Mouse (Mus musculus) limb, embryonic 13.5 days (tissue): ENCODE data around the gene Galns. TPM values are rescaled to one million over a fixed set of nuclear protein-coding genes. Genes with fewer than 3 reads are reported as not detected.
"Not testable (repeated sequence)": the region's sequence is repeated elsewhere in the genome, so short reads cannot be mapped to it uniquely, and the experiment has no call there.

Experiments used
- ATAC-seq: fragments of 200-750 bp; cut with Nextera tagmentation; 2 replicates; pipeline ENCODE4 v1.8.0; 2017; ENCODE audit warnings: low read depth, moderate number of reproducible peaks, moderate TSS enrichment; ENCODE audit not compliant: low FRiP score
- H3K27ac ChIP-seq: fragments of 300-500 bp; sonication (generic); 2 replicates; pipeline ENCODE4 v1.5.1; 2015; ENCODE audit warnings: inconsistent platforms, mild to moderate bottlenecking, moderate library complexity
- H3K27me3 ChIP-seq: fragments of 300-500 bp; sonication (generic); 2 replicates; pipeline ENCODE4 v1.6.1; 2015; ENCODE audit warnings: mild to moderate bottlenecking, inconsistent platforms
- H3K36me3 ChIP-seq: fragments of 300-500 bp; sonication (generic); 2 replicates; pipeline ENCODE4 v1.6.1; 2015; ENCODE audit warnings: inconsistent platforms, mild to moderate bottlenecking, moderate library complexity
- H3K4me1 ChIP-seq: fragments of 300-500 bp; sonication (generic); 2 replicates; pipeline ENCODE4 v1.6.1; 2015; ENCODE audit warnings: inconsistent platforms
- H3K4me2 ChIP-seq: fragments of 300-500 bp; sonication (generic); replicated peaks from 2 replicates; pipeline ENCODE4 v1.6.1; 2015; ENCODE audit warnings: inconsistent platforms, mild to moderate bottlenecking, moderate library complexity
- H3K4me3 ChIP-seq: fragments of 300-500 bp; sonication (generic); 2 replicates; pipeline ENCODE4 v1.5.1; 2015; ENCODE audit warnings: moderate library complexity, mild to moderate bottlenecking, inconsistent platforms
- H3K9ac ChIP-seq: fragments of 300-500 bp; sonication (generic); 2 replicates; pipeline ENCODE4 v1.6.1; 2015; ENCODE audit warnings: mild to moderate bottlenecking, inconsistent platforms
- H3K9me3 ChIP-seq: fragments of 300-500 bp; sonication (generic); 2 replicates; pipeline ENCODE4 v1.6.1; 2016; ENCODE audit warnings: inconsistent platforms
- WGBS: fragments of 180-500 bp; shearing (Covaris S2); methylation state at CpG from one replicate; pipeline ENCODE4 v1.1.7; 2015; 5-methylcytosine and 5-hydroxymethylcytosine counted together
- polyA plus RNA-seq: library from polyadenylated mRNA; unstranded; fragments of >200 nt; fragmentation: Nextera tagmentation; extraction: Ambion mirVana; gene quantifications from 2 replicates; pipeline ENCODE4 v1.2.1, GENCODE M21; 2015

Gene Galns
- polyA plus RNA-seq, 1 experiment from 2014 or later = 9.0 TPM

DNA sequence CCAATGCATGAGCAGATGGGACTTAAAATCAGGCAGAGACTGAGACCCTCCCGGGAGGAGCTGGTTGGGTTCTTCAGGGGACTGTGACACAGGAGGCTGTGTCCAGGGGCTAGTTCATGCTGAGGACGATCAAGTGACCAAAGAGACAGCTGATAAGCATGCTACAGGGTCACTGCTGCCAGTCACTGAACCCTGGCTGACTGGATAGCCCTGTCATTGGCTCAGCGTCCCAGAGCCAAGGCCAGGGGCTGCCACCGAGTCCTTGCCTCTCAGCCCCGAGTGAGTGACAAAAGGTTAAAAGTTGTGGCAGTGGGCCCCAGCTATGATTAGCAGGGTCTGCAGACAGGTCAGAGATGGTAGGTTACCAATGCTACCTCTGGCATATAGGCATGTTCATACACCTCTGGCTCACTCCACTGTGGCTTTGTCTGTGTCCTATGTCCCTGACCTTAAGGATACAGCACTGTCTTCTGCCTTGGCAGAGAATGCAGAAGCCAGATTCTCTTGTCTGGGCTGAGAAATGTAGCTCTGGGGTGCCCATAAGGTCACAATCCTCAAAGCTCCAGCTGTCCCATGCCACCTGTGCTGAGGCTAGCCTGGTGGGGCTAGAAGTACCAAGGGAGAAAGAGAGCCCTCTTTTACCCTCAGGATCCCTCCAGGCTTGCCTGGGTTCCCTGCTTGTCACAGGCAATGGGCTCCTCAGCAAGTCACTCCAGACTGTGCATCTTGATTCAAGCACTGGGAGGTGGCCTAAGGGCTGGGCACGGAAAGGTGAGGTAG is 33.1 kb upstream of the Galns start:
- WGBS = 69% methylated on average over 6 of the region's 6 CpGs
- H3K4me3 ChIP-seq = no peak overlapping the region
- H3K4me1 ChIP-seq = peaks cover 42% of the 10 kb centered on the region

DNA sequence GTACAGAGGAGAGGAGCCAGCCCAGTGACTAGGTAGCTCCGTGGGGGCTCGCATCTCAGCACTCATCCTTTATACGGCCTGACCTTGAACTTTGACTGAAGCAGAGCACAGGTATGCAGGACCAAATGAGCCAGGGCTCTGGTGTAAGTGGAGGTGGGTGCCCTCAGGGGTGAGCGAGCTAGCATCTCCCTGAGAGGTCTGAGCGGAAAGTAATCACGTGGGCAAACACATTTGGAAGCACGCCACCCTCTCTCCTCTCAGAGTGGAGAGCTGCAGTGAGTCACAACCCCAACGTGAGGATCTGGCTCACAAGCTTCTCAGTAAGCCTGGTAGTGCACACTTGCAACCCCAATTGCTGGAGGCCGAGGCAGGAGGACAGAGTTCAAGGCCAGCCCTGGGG is 30.8 kb upstream of the Galns start:
- no peak overlapping the region for H3K4me2 ChIP-seq
- no peak overlapping the region for H3K4me3 ChIP-seq
- no peaks in the 10 kb centered on the region for H3K9me3 ChIP-seq
- 66% methylated on average over 9 of the region's 9 CpGs for WGBS
- no peaks in the 10 kb centered on the region for H3K27me3 ChIP-seq
- H3K27ac ChIP-seq = no peak overlapping the region
- no peak for ATAC-seq
- H3K36me3 ChIP-seq = 0 out of 2 replicates have a peak, but pooled peaks cover 5% of the 10 kb centered on the region
- peaks cover 39% of the 10 kb centered on the region for H3K4me1 ChIP-seq
- no peak overlapping the region for H3K9ac ChIP-seq

More for the DNA sequence above, 33.1 kb upstream of the Galns start:
- no peak for ATAC-seq
- H3K4me2 ChIP-seq = no peak overlapping the region
- H3K9me3 ChIP-seq = no peaks in the 10 kb centered on the region
- H3K36me3 ChIP-seq = no peaks in the 10 kb centered on the region
- no peaks in the 10 kb centered on the region for H3K27me3 ChIP-seq
- no peak overlapping the region for H3K27ac ChIP-seq
- no peak overlapping the region for H3K9ac ChIP-seq

DNA sequence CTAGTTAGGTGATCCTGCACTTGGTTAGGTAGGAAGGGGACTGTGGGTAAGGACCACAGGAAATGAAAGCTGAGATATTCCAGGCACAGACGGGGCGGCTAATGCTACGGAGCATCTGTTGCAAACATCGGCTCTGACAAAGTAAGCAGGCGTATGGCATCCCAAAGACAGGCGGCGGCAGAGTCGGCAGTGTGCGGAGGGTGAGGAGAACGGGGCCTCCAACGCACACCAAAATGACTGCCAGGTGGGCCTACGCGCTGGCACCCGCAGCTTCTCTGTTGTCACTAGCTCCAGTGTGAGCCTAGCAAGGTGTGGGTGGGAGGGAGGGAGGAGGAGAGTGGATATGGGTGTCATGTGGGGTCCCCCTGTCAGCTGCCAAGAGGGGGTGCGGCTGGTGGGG is 30.1 kb upstream of the Galns start:
- H3K4me1 ChIP-seq = peaks cover 44% of the 10 kb centered on the region
- H3K9ac ChIP-seq = no peak overlapping the region
- ATAC-seq = no peak

GRCm38 (mm10) chr8:122640825-122641224 is 29.6 kb upstream of the Galns start:
- ATAC-seq = no peak
- H3K9ac ChIP-seq = no peak overlapping the region
- 0 out of 2 replicates have a peak, but pooled peaks cover 5% of the 10 kb centered on the region for H3K36me3 ChIP-seq
- H3K27me3 ChIP-seq = no peaks in the 10 kb centered on the region
- no peak overlapping the region for H3K27ac ChIP-seq
- H3K4me2 ChIP-seq = no peak overlapping the region
- WGBS = 79% methylated on average over 4 of the region's 4 CpGs
- H3K4me1 ChIP-seq = peaks cover 50% of the 10 kb centered on the region
- no peaks in the 10 kb centered on the region for H3K9me3 ChIP-seq
- H3K4me3 ChIP-seq = no peak overlapping the region

More for the DNA sequence above, 30.1 kb upstream of the Galns start:
- Histone ChIP-seq H3K36me3 (0 out of 2 replicates have a peak, but pooled peaks cover 5% of the 10 kb centered on the region), H3K9me3 (no peaks in the 10 kb centered on the region), H3K27me3 (no peaks in the 10 kb centered on the region), H3K27ac (no peak overlapping the region), H3K4me2 (no peak overlapping the region), H3K4me3 (no peak overlapping the region)
- 57% methylated on average over 14 of the region's 15 CpGs for WGBS

DNA sequence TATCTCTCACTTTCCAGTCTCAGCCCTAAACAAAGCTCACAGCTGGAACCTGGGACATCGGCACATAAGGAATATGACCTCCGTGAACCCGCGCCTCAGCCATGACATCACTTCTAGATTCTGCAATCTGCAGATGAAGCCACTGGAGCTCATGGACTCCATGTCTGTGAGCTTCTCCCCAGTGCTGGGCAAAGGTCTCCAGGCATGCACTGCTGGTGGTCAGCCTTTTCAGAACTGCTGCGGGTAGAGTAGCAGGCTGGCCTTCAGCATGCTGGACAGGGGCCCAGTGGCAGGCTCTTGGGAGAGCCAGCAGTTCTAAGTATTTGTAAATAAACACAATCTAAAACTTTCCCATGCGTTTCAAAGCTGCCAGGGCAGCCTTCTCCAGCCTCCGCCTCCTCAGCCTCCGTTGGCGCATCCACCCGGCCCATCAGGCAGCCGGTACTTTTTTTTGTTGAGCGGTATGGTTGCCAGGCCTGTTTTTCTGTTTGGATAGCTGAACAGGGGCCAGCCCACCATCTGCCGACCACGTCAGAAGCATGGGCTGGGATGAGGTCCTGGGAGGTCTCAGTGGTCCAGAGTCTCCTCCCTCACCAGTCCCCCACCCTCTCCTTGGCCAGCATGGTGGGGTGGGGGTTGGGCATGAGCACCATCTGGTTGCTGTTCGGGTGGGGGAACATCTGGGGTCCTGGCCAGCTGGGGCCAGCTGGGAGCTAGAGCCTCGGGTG is 28.4 kb upstream of the Galns start:
- Histone ChIP-seq H3K9ac (0 out of 2 replicates have a peak overlapping the region, but pooled peaks have one; percentile 13), H3K9me3 (no peaks in the 10 kb centered on the region), H3K4me1 (peaks cover 52% of the 10 kb centered on the region), H3K4me2 (no peak overlapping the region), H3K4me3 (no peak overlapping the region), H3K27ac (no peak overlapping the region), H3K36me3 (0 out of 2 replicates have a peak, but pooled peaks cover 12% of the 10 kb centered on the region), H3K27me3 (no peaks in the 10 kb centered on the region)
- ATAC-seq = 0 out of 2 replicates have a peak, but pooled peaks have one; percentile 17
- WGBS = 23% methylated on average over 16 of the region's 16 CpGs

GRCm38 (mm10) chr8:122638601-122639000 is 27.3 kb upstream of the Galns start:
- no peak overlapping the region; the same call in 1 of the 2 replicates for H3K27ac ChIP-seq
- 72% methylated on average over 16 of the region's 16 CpGs for WGBS
- ATAC-seq = no peak
- H3K9me3 ChIP-seq = no peaks in the 10 kb centered on the region
- H3K4me3 ChIP-seq = no peak overlapping the region
- no peak overlapping the region for H3K9ac ChIP-seq
- no peak overlapping the region for H3K4me2 ChIP-seq
- peaks cover 22% of the 10 kb centered on the region for H3K36me3 ChIP-seq
- no peaks in the 10 kb centered on the region for H3K27me3 ChIP-seq
- peaks cover 52% of the 10 kb centered on the region for H3K4me1 ChIP-seq

DNA sequence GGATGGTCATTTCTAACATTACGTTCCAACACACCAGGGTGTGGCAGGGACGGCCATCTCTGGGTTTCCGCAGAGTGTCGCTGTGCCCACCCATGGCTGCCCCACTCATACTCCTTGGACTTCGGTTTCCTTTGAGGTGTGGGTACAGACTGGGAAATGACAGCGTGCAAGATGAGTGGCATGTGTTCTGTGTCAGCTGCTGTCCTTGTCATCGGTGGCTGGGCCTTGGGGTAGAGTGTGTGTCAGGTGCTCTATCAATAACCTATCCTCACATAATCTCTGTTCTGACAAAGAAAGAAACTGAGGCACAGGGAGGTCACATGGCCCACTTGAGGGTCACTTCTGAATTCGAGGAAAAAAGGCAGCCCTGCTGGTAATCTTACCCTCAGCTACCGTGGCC is 26.0 kb upstream of the Galns start:
- no peak overlapping the region for H3K4me3 ChIP-seq
- no peak overlapping the region for H3K9ac ChIP-seq
- no peak overlapping the region for H3K4me2 ChIP-seq
- WGBS = 91% methylated on average over 9 of the region's 9 CpGs
- H3K36me3 ChIP-seq = peaks cover 30% of the 10 kb centered on the region
- H3K9me3 ChIP-seq = no peaks in the 10 kb centered on the region
- no peak overlapping the region for H3K27ac ChIP-seq
- H3K4me1 ChIP-seq = peaks cover 51% of the 10 kb centered on the region
- H3K27me3 ChIP-seq = no peaks in the 10 kb centered on the region
- no peak for ATAC-seq

GRCm38 (mm10) chr8:122636803-122637175 is 25.5 kb upstream of the Galns start:
- Histone ChIP-seq H3K4me3 (no peak overlapping the region), H3K9me3 (no peaks in the 10 kb centered on the region), H3K27me3 (no peaks in the 10 kb centered on the region), H3K36me3 (peaks cover 30% of the 10 kb centered on the region), H3K27ac (no peak overlapping the region), H3K4me1 (peaks cover 46% of the 10 kb centered on the region), H3K4me2 (no peak overlapping the region), H3K9ac (no peak overlapping the region)
- 0 out of 2 replicates have a peak, but pooled peaks have one; percentile 8 for ATAC-seq
- 53% methylated on average over 9 of the region's 9 CpGs for WGBS

GRCm38 (mm10) chr8:122635878-122636802 is 24.9 kb upstream of the Galns start:
- Histone ChIP-seq H3K9me3 (no peaks in the 10 kb centered on the region), H3K4me1 (peaks cover 40% of the 10 kb centered on the region), H3K36me3 (peaks cover 30% of the 10 kb centered on the region), H3K27ac (no peak overlapping the region), H3K27me3 (no peaks in the 10 kb centered on the region), H3K4me3 (no peak overlapping the region), H3K4me2 (no peak overlapping the region), H3K9ac (no peak overlapping the region)
- WGBS = 42% methylated on average over 14 of the region's 14 CpGs
- ATAC-seq = no peak

- Histone ChIP-seq H3K27me3 (peaks cover 4% of the 10 kb centered on the region; the same call in 1 of the 2 replicates), H3K36me3 (peaks cover 30% of the 10 kb centered on the region)
- whole genome bisulfite sequencing = 94% methylated on average over 14 of the region's 14 CpGs
Measured at GRCm38 (mm10) chr8:122633205-122633604, 21.9 kb upstream of the Galns start.

GRCm38 (mm10) chr8:122632134-122632533 is 20.9 kb upstream of the Galns start:
- Histone ChIP-seq H3K36me3 (peaks cover 26% of the 10 kb centered on the region), H3K4me1 (peaks cover 12% of the 10 kb centered on the region; the same call in 1 of the 2 replicates)
- not testable (repeated sequence) for H3K4me2 ChIP-seq, H3K4me3 ChIP-seq, H3K27ac ChIP-seq, H3K9ac ChIP-seq, H3K9me3 ChIP-seq, ATAC-seq, H3K27me3 ChIP-seq
- WGBS = 81% methylated on average over 3 of the region's 3 CpGs

More at GRCm38 (mm10) chr8:122633205-122633604, 21.9 kb upstream of the Galns start:
- H3K4me3 ChIP-seq = no peak overlapping the region
- peaks cover 12% of the 10 kb centered on the region for H3K4me1 ChIP-seq
- no peak overlapping the region for H3K4me2 ChIP-seq
- no peak for ATAC-seq
- no peak overlapping the region for H3K9ac ChIP-seq
- H3K27ac ChIP-seq = no peak overlapping the region
- no peaks in the 10 kb centered on the region for H3K9me3 ChIP-seq
